Mouse (Mus musculus) liver, embryonic 12.5 days (tissue): ENCODE measurements around the gene Xrcc5. TPM values are rescaled to one million over a fixed set of nuclear protein-coding genes. Genes with fewer than 3 reads are reported as not detected.

Experiments used
- ATAC-seq: fragments of 200-750 bp; cut with Nextera tagmentation; 2 replicates; pipeline ENCODE4 v1.8.0; 2017; ENCODE audit warnings: moderate number of reproducible peaks, mild to moderate bottlenecking, moderate library complexity
- H3K27ac ChIP-seq: fragments of 300-500 bp; sonication (generic); 2 replicates; pipeline ENCODE4 v1.5.1; 2016; ENCODE audit warnings: mild to moderate bottlenecking
- H3K27me3 ChIP-seq: fragments of 300-500 bp; sonication (generic); replicated peaks from 2 replicates; pipeline ENCODE4 v1.6.1; 2016; ENCODE audit warnings: mild to moderate bottlenecking, moderate library complexity
- H3K36me3 ChIP-seq: fragments of 300-500 bp; sonication (generic); 2 replicates; pipeline ENCODE4 v1.6.1; 2016; ENCODE audit warnings: mild to moderate bottlenecking, moderate library complexity
- H3K4me1 ChIP-seq: fragments of 300-500 bp; sonication (generic); 2 replicates; pipeline ENCODE4 v1.6.1; 2016
- H3K4me2 ChIP-seq: fragments of 300-500 bp; sonication (generic); 2 replicates; pipeline ENCODE4 v1.6.1; 2016; ENCODE audit warnings: mild to moderate bottlenecking, moderate library complexity
- H3K4me3 ChIP-seq: fragments of 300-500 bp; sonication (generic); 2 replicates; pipeline ENCODE4 v1.5.1; 2016; ENCODE audit warnings: mild to moderate bottlenecking, moderate library complexity
- H3K9ac ChIP-seq: fragments of 300-500 bp; sonication (generic); 2 replicates; pipeline ENCODE4 v1.6.1; 2016; ENCODE audit warnings: mild to moderate bottlenecking, moderate library complexity
- H3K9me3 ChIP-seq: fragments of 300-500 bp; sonication (generic); replicated peaks from 2 replicates; pipeline ENCODE4 v1.6.1; 2016; ENCODE audit warnings: mild to moderate bottlenecking, moderate library complexity
- WGBS: fragments of 180-500 bp; shearing (Covaris S2); methylation state at CpG from one replicate; pipeline ENCODE4 v1.1.7; 2016; ENCODE audit not compliant: insufficient replicate concordance; 5-methylcytosine and 5-hydroxymethylcytosine counted together
- polyA plus RNA-seq: library from polyadenylated mRNA; unstranded; fragments of >200 nt; fragmentation: Nextera tagmentation; extraction: Ambion mirVana; gene quantifications from 2 replicates; pipeline ENCODE4 v1.2.1, GENCODE M21; 2016

The Xrcc5 gene
- polyA plus RNA-seq, 1 experiment from 2014 or later: 27.9 TPM

- H3K4me1 ChIP-seq: no peaks in the 10 kb centered on the region
- no peak overlapping the region for H3K9ac ChIP-seq
- no peak overlapping the region for H3K4me2 ChIP-seq
- H3K9me3 ChIP-seq: no peaks in the 10 kb centered on the region
- H3K4me3 ChIP-seq: no peak overlapping the region
- H3K27me3 ChIP-seq: no peaks in the 10 kb centered on the region
- no peaks in the 10 kb centered on the region for H3K36me3 ChIP-seq
- H3K27ac ChIP-seq: no peak overlapping the region
- 39% methylated on average over 4 of the region's 4 CpGs for WGBS
- ATAC-seq: no peak
Measured at GRCm38 (mm10) chr1:72293869-72294663, 13.2 kb upstream of the Xrcc5 start.

GRCm38 (mm10) chr1:72295746-72296145 lies 11.5 kb upstream of the Xrcc5 start:
- no peaks in the 10 kb centered on the region for H3K9me3 ChIP-seq
- H3K4me1 ChIP-seq: no peaks in the 10 kb centered on the region
- no peak overlapping the region for H3K9ac ChIP-seq
- no peak for ATAC-seq
- no peak overlapping the region for H3K4me3 ChIP-seq
- no peak overlapping the region for H3K4me2 ChIP-seq
- H3K27me3 ChIP-seq: no peaks in the 10 kb centered on the region
- no peaks in the 10 kb centered on the region for H3K36me3 ChIP-seq
- 45% methylated on average over 8 of the region's 8 CpGs for WGBS
- no peak overlapping the region for H3K27ac ChIP-seq

GRCm38 (mm10) chr1:72301845-72302244 lies 5.4 kb upstream of the Xrcc5 start:
- no peaks in the 10 kb centered on the region for H3K9me3 ChIP-seq
- no peak overlapping the region for H3K27ac ChIP-seq
- H3K9ac ChIP-seq: no peak overlapping the region
- ATAC-seq: no peak
- WGBS: 53% methylated on average over 1 of the region's 1 CpGs
- no peaks in the 10 kb centered on the region for H3K27me3 ChIP-seq
- H3K4me1 ChIP-seq: peaks cover 8% of the 10 kb centered on the region
- no peak overlapping the region for H3K4me3 ChIP-seq
- H3K36me3 ChIP-seq: no peaks in the 10 kb centered on the region
- H3K4me2 ChIP-seq: no peak overlapping the region

GRCm38 (mm10) chr1:72306241-72306640 lies 980 bp upstream of the Xrcc5 start:
- peak overlapping the region; percentile 76 for H3K4me2 ChIP-seq
- no peaks in the 10 kb centered on the region for H3K27me3 ChIP-seq
- peak overlapping the region; percentile 62; the same call in 1 of the 2 replicates for H3K9ac ChIP-seq
- peak overlapping the region; percentile 66; the same call in 1 of the 2 replicates for H3K4me3 ChIP-seq
- no peak for ATAC-seq
- 61% methylated on average over 3 of the region's 3 CpGs for WGBS
- no peak overlapping the region for H3K27ac ChIP-seq
- H3K9me3 ChIP-seq: no peaks in the 10 kb centered on the region
- H3K4me1 ChIP-seq: peaks cover 21% of the 10 kb centered on the region
- peaks cover 7% of the 10 kb centered on the region; the same call in 1 of the 2 replicates for H3K36me3 ChIP-seq

GRCm38 (mm10) chr1:72306679-72307181 lies 491 bp upstream of the Xrcc5 start:
- Histone ChIP-seq H3K36me3 (peaks cover 12% of the 10 kb centered on the region), H3K4me2 (peak overlapping the region; percentile 76), H3K9me3 (no peaks in the 10 kb centered on the region), H3K27ac (peak overlapping the region; percentile 86), H3K9ac (peak overlapping the region; percentile 62), H3K4me3 (peak overlapping the region; percentile 66), H3K4me1 (peaks cover 21% of the 10 kb centered on the region), H3K27me3 (no peaks in the 10 kb centered on the region)
- 3% methylated on average over 11 of the region's 11 CpGs for WGBS
- peak; percentile 81 for ATAC-seq

- no peak overlapping the region for H3K9ac ChIP-seq
- 72% methylated on average over 4 of the region's 4 CpGs for WGBS
- no peak for ATAC-seq
- no peaks in the 10 kb centered on the region for H3K27me3 ChIP-seq
- H3K27ac ChIP-seq: no peak overlapping the region
- no peaks in the 10 kb centered on the region for H3K9me3 ChIP-seq
- H3K4me2 ChIP-seq: no peak overlapping the region
- H3K4me3 ChIP-seq: no peak overlapping the region
- H3K36me3 ChIP-seq: peaks cover 30% of the 10 kb centered on the region
- peaks cover 21% of the 10 kb centered on the region for H3K4me1 ChIP-seq
Measured at GRCm38 (mm10) chr1:72308919-72309318, 1.7 kb downstream of the Xrcc5 start.

- Histone ChIP-seq H3K27me3 (no peaks in the 10 kb centered on the region), H3K27ac (no peak overlapping the region), H3K36me3 (peaks cover 34% of the 10 kb centered on the region), H3K4me3 (no peak overlapping the region), H3K4me1 (peaks cover 21% of the 10 kb centered on the region), H3K4me2 (no peak overlapping the region), H3K9me3 (no peaks in the 10 kb centered on the region), H3K9ac (no peak overlapping the region)
- no peak for ATAC-seq
- WGBS: 75% methylated on average over 6 of the region's 6 CpGs
Measured at GRCm38 (mm10) chr1:72309744-72310424, 2.7 kb downstream of the Xrcc5 start.

GRCm38 (mm10) chr1:72312701-72313398 lies 5.6 kb downstream of the Xrcc5 start:
- H3K4me2 ChIP-seq: no peak overlapping the region
- WGBS: 82% methylated on average over 9 of the region's 9 CpGs
- no peaks in the 10 kb centered on the region for H3K9me3 ChIP-seq
- peaks cover 56% of the 10 kb centered on the region for H3K36me3 ChIP-seq
- H3K9ac ChIP-seq: no peak overlapping the region
- H3K4me3 ChIP-seq: no peak overlapping the region
- H3K27me3 ChIP-seq: no peaks in the 10 kb centered on the region
- no peak for ATAC-seq
- peaks cover 9% of the 10 kb centered on the region; the same call in 1 of the 2 replicates for H3K4me1 ChIP-seq
- H3K27ac ChIP-seq: no peak overlapping the region

GRCm38 (mm10) chr1:72313399-72314039 lies 6.3 kb downstream of the Xrcc5 start:
- no peak for ATAC-seq
- Histone ChIP-seq H3K9me3 (no peaks in the 10 kb centered on the region), H3K4me1 (0 out of 2 replicates have a peak, but pooled peaks cover 3% of the 10 kb centered on the region), H3K9ac (no peak overlapping the region), H3K4me2 (no peak overlapping the region), H3K4me3 (no peak overlapping the region), H3K36me3 (peaks cover 63% of the 10 kb centered on the region), H3K27ac (no peak overlapping the region), H3K27me3 (no peaks in the 10 kb centered on the region)
- WGBS: 60% methylated on average over 5 of the region's 5 CpGs

GRCm38 (mm10) chr1:72315447-72315846 lies 8.2 kb downstream of the Xrcc5 start:
- no peaks in the 10 kb centered on the region for H3K4me1 ChIP-seq
- H3K9me3 ChIP-seq: no peaks in the 10 kb centered on the region
- H3K9ac ChIP-seq: no peak overlapping the region
- H3K4me3 ChIP-seq: no peak overlapping the region
- peaks cover 79% of the 10 kb centered on the region for H3K36me3 ChIP-seq
- H3K27ac ChIP-seq: no peak overlapping the region
- ATAC-seq: no peak
- no peaks in the 10 kb centered on the region for H3K27me3 ChIP-seq
- H3K4me2 ChIP-seq: no peak overlapping the region
- 82% methylated on average over 4 of the region's 4 CpGs for WGBS

- H3K27me3 ChIP-seq: no peaks in the 10 kb centered on the region
- no peak for ATAC-seq
Measured at GRCm38 (mm10) chr1:72316409-72316808, 9.2 kb downstream of the Xrcc5 start.

More at GRCm38 (mm10) chr1:72316409-72316808, 9.2 kb downstream of the Xrcc5 start:
- peaks cover 82% of the 10 kb centered on the region for H3K36me3 ChIP-seq
- no peaks in the 10 kb centered on the region for H3K9me3 ChIP-seq
- no peak overlapping the region for H3K4me3 ChIP-seq
- H3K4me2 ChIP-seq: no peak overlapping the region
- 76% methylated on average over 8 of the region's 8 CpGs for WGBS
- H3K4me1 ChIP-seq: no peaks in the 10 kb centered on the region
- H3K9ac ChIP-seq: no peak overlapping the region
- no peak overlapping the region for H3K27ac ChIP-seq
